Mouse (Mus musculus) intestine, embryonic 14.5 days (tissue): ENCODE results near the gene Lmod3. TPM values are rescaled to one million over a fixed set of nuclear protein-coding genes. Genes with fewer than 3 reads are reported as not detected.
"Not testable (repeated sequence)": the region's sequence is repeated elsewhere in the genome, so short reads cannot be mapped to it uniquely, and the experiment has no call there.

Experiments
- ATAC-seq: fragments of 200-750 bp; cut with Nextera tagmentation; replicated peaks from 2 replicates; pipeline ENCODE4 v1.8.0; 2017; ENCODE audit warnings: low read depth, moderate number of reproducible peaks, moderate TSS enrichment, moderate library complexity; ENCODE audit not compliant: low FRiP score, low TSS enrichment
- DNase-seq: peaks from one replicate; pipeline ENCODE4 v3.0.0-alpha.2; 2018; ENCODE audit warnings: low spot score
- H3K27ac ChIP-seq: fragments of 300-500 bp; sonication (generic); 2 replicates; pipeline ENCODE4 v1.5.1; 2014; ENCODE audit warnings: low read depth, mild to moderate bottlenecking, control low read depth
- H3K27me3 ChIP-seq: fragments of 300-500 bp; sonication (generic); replicated peaks from 2 replicates; pipeline ENCODE4 v1.6.1; 2014; ENCODE audit warnings: low read length, control low read depth; ENCODE audit not compliant: control insufficient read depth, insufficient read depth
- H3K36me3 ChIP-seq: fragments of 300-500 bp; sonication (generic); 2 replicates; pipeline ENCODE4 v1.6.1; 2014; ENCODE audit warnings: low read length, control low read depth; ENCODE audit not compliant: control insufficient read depth, insufficient read depth
- H3K4me1 ChIP-seq: fragments of 300-500 bp; sonication (generic); replicated peaks from 2 replicates; pipeline ENCODE4 v1.6.1; 2014; ENCODE audit warnings: low read length, control low read depth, mixed read lengths; ENCODE audit not compliant: control insufficient read depth, insufficient read depth
- H3K4me2 ChIP-seq: fragments of 300-500 bp; sonication (generic); 2 replicates; pipeline ENCODE4 v1.6.1; 2014; ENCODE audit warnings: low read length
- H3K4me3 ChIP-seq: fragments of 300-500 bp; sonication (generic); 2 replicates; pipeline ENCODE4 v1.5.1; 2014; ENCODE audit warnings: low read depth, low read length, control low read depth, mixed read lengths
- H3K9ac ChIP-seq: fragments of 300-500 bp; sonication (generic); 2 replicates; pipeline ENCODE4 v1.6.1; 2014; ENCODE audit warnings: mild to moderate bottlenecking, low read length
- H3K9me3 ChIP-seq: fragments of 300-500 bp; sonication (generic); 2 replicates; pipeline ENCODE4 v1.6.1; 2016; ENCODE audit warnings: low read length, control low read depth; ENCODE audit not compliant: control insufficient read depth
- WGBS: fragments of 180-500 bp; shearing (Covaris S2); extraction: QIAGEN DNeasy Blood & Tissue Kit; methylation state at CpG from one replicate; pipeline ENCODE4 v1.1.7; 2014; 5-methylcytosine and 5-hydroxymethylcytosine counted together
- polyA plus RNA-seq: library from polyadenylated mRNA; unstranded; fragments of >200 nt; fragmentation: Nextera tagmentation; extraction: Ambion mirVana; gene quantifications from 2 replicates; pipeline ENCODE4 v1.2.1, GENCODE M21; 2014

Lmod3 gene
- polyA plus RNA-seq, 1 experiment from 2014 or later: 0.11 TPM

- no peaks in the 10 kb centered on the region for H3K4me1 ChIP-seq
- H3K9ac ChIP-seq: no peak overlapping the region
- no peaks in the 10 kb centered on the region for H3K9me3 ChIP-seq
- H3K4me3 ChIP-seq: no peak overlapping the region
- H3K27ac ChIP-seq: no peak overlapping the region
- DNase-seq (no peak), ATAC-seq (no peak)
- H3K4me2 ChIP-seq: no peak overlapping the region
- WGBS: 71% methylated on average over 2 of the region's 2 CpGs
- H3K27me3 ChIP-seq: no peaks in the 10 kb centered on the region
- no peaks in the 10 kb centered on the region for H3K36me3 ChIP-seq
Observed at GRCm38 (mm10) chr6:97272349-97272748, 19.8 kb upstream of the Lmod3 start.

GRCm38 (mm10) chr6:97269596-97269995 lies 17.0 kb upstream of the Lmod3 start:
- H3K4me2 ChIP-seq: no peak overlapping the region
- no peaks in the 10 kb centered on the region for H3K27me3 ChIP-seq
- no peaks in the 10 kb centered on the region for H3K4me1 ChIP-seq
- DNase-seq (no peak), ATAC-seq (no peak)
- H3K9ac ChIP-seq: no peak overlapping the region
- H3K9me3 ChIP-seq: no peaks in the 10 kb centered on the region
- H3K36me3 ChIP-seq: no peaks in the 10 kb centered on the region
- no peak overlapping the region for H3K4me3 ChIP-seq
- no peak overlapping the region for H3K27ac ChIP-seq
- 81% methylated on average over 11 of the region's 11 CpGs for WGBS

- no peaks in the 10 kb centered on the region for H3K27me3 ChIP-seq
- no peaks in the 10 kb centered on the region for H3K9me3 ChIP-seq
- H3K4me3 ChIP-seq: no peak overlapping the region
- H3K36me3 ChIP-seq: no peaks in the 10 kb centered on the region
- H3K4me2 ChIP-seq: no peak overlapping the region
- WGBS: 83% methylated on average over 2 of the region's 2 CpGs
- no peak overlapping the region for H3K27ac ChIP-seq
- no peak overlapping the region for H3K9ac ChIP-seq
- DNase-seq (no peak), ATAC-seq (no peak)
- no peaks in the 10 kb centered on the region for H3K4me1 ChIP-seq
Observed at GRCm38 (mm10) chr6:97267132-97267531, 14.6 kb upstream of the Lmod3 start.

- H3K27ac ChIP-seq: no peak overlapping the region
- H3K9ac ChIP-seq: no peak overlapping the region
- H3K27me3 ChIP-seq: no peaks in the 10 kb centered on the region
- no peak overlapping the region for H3K4me2 ChIP-seq
- 76% methylated on average over 4 of the region's 4 CpGs for WGBS
- ATAC-seq (no peak), DNase-seq (no peak)
- no peaks in the 10 kb centered on the region for H3K9me3 ChIP-seq
- no peaks in the 10 kb centered on the region for H3K36me3 ChIP-seq
- H3K4me3 ChIP-seq: no peak overlapping the region
- H3K4me1 ChIP-seq: no peaks in the 10 kb centered on the region
Observed at GRCm38 (mm10) chr6:97266661-97267060, 14.1 kb upstream of the Lmod3 start.

GRCm38 (mm10) chr6:97265705-97266104 lies 13.1 kb upstream of the Lmod3 start:
- H3K27ac ChIP-seq: no peak overlapping the region
- H3K9me3 ChIP-seq: no peaks in the 10 kb centered on the region
- no peaks in the 10 kb centered on the region for H3K4me1 ChIP-seq
- no peak overlapping the region for H3K4me3 ChIP-seq
- no peak overlapping the region for H3K4me2 ChIP-seq
- H3K9ac ChIP-seq: no peak overlapping the region
- no peaks in the 10 kb centered on the region for H3K36me3 ChIP-seq
- ATAC-seq (no peak), DNase-seq (no peak)
- 70% methylated on average over 3 of the region's 3 CpGs for WGBS
- no peaks in the 10 kb centered on the region for H3K27me3 ChIP-seq

- ATAC-seq (no peak), DNase-seq (no peak)
- no peaks in the 10 kb centered on the region for H3K9me3 ChIP-seq
- no peaks in the 10 kb centered on the region for H3K36me3 ChIP-seq
- no peak overlapping the region for H3K27ac ChIP-seq
- no peak overlapping the region for H3K9ac ChIP-seq
- no peaks in the 10 kb centered on the region for H3K4me1 ChIP-seq
- H3K4me3 ChIP-seq: no peak overlapping the region
- WGBS: 45% methylated on average over 8 of the region's 8 CpGs
- no peaks in the 10 kb centered on the region for H3K27me3 ChIP-seq
- no peak overlapping the region for H3K4me2 ChIP-seq
Observed at GRCm38 (mm10) chr6:97265240-97265639, 12.7 kb upstream of the Lmod3 start.

- not testable (repeated sequence) for H3K4me3 ChIP-seq, H3K4me1 ChIP-seq, H3K27me3 ChIP-seq, H3K9me3 ChIP-seq, H3K27ac ChIP-seq, H3K36me3 ChIP-seq, H3K4me2 ChIP-seq, DNase-seq, ATAC-seq, H3K9ac ChIP-seq
Observed at GRCm38 (mm10) chr6:97263750-97264149, 11.2 kb upstream of the Lmod3 start.

GRCm38 (mm10) chr6:97262229-97262628 lies 9.7 kb upstream of the Lmod3 start:
- no peak for ATAC-seq
- Histone ChIP-seq H3K4me2 (no peak overlapping the region), H3K4me3 (no peak overlapping the region), H3K9ac (no peak overlapping the region), H3K9me3 (no peaks in the 10 kb centered on the region), H3K4me1 (no peaks in the 10 kb centered on the region), H3K27ac (no peak overlapping the region), H3K36me3 (no peaks in the 10 kb centered on the region), H3K27me3 (no peaks in the 10 kb centered on the region)
- DNase-seq: no peak
- WGBS: 60% methylated on average over 4 of the region's 4 CpGs

- 87% methylated on average over 2 of the region's 2 CpGs for WGBS
- H3K4me3 ChIP-seq, H3K36me3 ChIP-seq, H3K9me3 ChIP-seq, H3K27me3 ChIP-seq, H3K4me2 ChIP-seq, ATAC-seq, H3K9ac ChIP-seq, H3K27ac ChIP-seq, DNase-seq, H3K4me1 ChIP-seq: not testable (repeated sequence)
Observed at GRCm38 (mm10) chr6:97259926-97260325, 7.4 kb upstream of the Lmod3 start.
